Mouse (Mus musculus): Measurements from ENCODE around the gene Sec22c.

DNA sequence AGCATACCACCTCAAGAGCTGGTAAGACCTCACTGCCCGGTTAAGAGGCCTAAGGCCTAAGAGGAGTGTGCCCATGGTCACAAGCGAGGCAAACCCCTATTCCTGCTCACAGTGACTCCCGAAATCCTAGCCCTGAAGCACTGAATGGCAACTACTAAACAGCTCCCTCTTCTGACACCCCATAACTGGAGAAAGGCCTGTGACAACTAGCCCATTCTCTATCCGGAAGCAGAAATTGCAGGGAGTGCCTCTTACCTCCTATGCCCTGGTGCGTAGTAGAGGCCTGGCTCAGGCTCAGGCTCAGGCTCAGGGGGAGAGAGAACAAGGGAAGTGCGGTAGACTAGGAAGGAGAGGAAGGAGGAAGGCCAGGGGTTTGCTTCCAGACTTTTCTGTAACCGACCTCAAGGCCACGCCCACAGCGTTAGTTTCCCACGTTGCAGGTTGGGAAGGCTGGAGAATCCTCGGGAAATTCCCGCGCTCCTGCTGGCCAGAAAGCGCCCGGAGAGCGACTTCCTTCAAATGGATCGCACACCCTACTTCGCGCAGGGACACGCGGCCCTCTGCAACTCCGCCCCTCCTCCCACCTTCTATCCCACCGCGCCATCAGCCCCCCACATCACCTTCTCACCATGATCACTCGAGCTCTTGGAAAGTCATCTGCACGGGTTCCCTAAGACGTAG lies 63.9 kb downstream of the Sec22c start:
- TF ChIP-seq CTCF (IDR thresholded peaks at IDR 0.05; ENCODE audit: control insufficient read depth, insufficient read depth, insufficient replicate concordance, low read depth, low read length) (no peak), POLR2A (IDR thresholded peaks at IDR 0.05; ENCODE audit: control insufficient read depth, low read depth, low read length) (no peak)

Data from testis, adult 2 months (tissue).